Mouse (Mus musculus) testis, adult 2 months (tissue): Measurements from ENCODE around the gene Strn4. TPM values are rescaled to one million over a fixed set of nuclear protein-coding genes. Genes with fewer than 3 reads are reported as not detected.

ENCODE experiments used
- H3K27ac ChIP-seq: fragments of 200-500 bp; 2 replicates; pipeline ENCODE4 v1.5.1; 2012; ENCODE audit warnings: low read depth, low read length; ENCODE audit not compliant: control insufficient read depth, insufficient read depth
- H3K27me3 ChIP-seq: fragments of 200-500 bp; 2 replicates; pipeline ENCODE4 v1.6.1; 2012; ENCODE audit warnings: mild to moderate bottlenecking, low read length, moderate library complexity; ENCODE audit not compliant: control insufficient read depth, insufficient read depth
- H3K36me3 ChIP-seq: fragments of 200-500 bp; 2 replicates; pipeline ENCODE4 v1.6.1; 2012; ENCODE audit warnings: mild to moderate bottlenecking, low read length; ENCODE audit not compliant: control insufficient read depth, insufficient read depth
- H3K4me1 ChIP-seq: fragments of 200-500 bp; 2 replicates; pipeline ENCODE4 v1.6.1; 2012; ENCODE audit warnings: low read length; ENCODE audit not compliant: control insufficient read depth, insufficient read depth
- H3K4me3 ChIP-seq: fragments of 200-500 bp; 2 replicates; pipeline ENCODE4 v1.5.1; 2012; ENCODE audit warnings: low read depth, mild to moderate bottlenecking, low read length, moderate library complexity, mixed read lengths; ENCODE audit not compliant: control insufficient read depth
- CTCF ChIP-seq: fragments of 200-500 bp; IDR thresholded peaks from 2 replicates; pipeline ENCODE4 v1.5.1; 2012; ENCODE audit warnings: low read depth, mild to moderate bottlenecking, inconsistent platforms, low read length, moderate library complexity; ENCODE audit not compliant: control insufficient read depth, insufficient read depth, insufficient replicate concordance
- POLR2A ChIP-seq: fragments of 200-500 bp; IDR thresholded peaks from 2 replicates; pipeline ENCODE4 v1.6.1; 2012; ENCODE audit warnings: low read depth, mild to moderate bottlenecking, inconsistent platforms, low read length, moderate library complexity; ENCODE audit not compliant: control insufficient read depth
- polyA plus RNA-seq: library from polyadenylated mRNA; depleted of rRNA; stranded (reverse); fragments of >200 nt; gene quantifications from 2 replicates; pipeline ENCODE4 v1.2.3, GENCODE M21; 2012

Strn4 gene
- polyA plus RNA-seq, 1 experiment = 130 TPM

DNA sequence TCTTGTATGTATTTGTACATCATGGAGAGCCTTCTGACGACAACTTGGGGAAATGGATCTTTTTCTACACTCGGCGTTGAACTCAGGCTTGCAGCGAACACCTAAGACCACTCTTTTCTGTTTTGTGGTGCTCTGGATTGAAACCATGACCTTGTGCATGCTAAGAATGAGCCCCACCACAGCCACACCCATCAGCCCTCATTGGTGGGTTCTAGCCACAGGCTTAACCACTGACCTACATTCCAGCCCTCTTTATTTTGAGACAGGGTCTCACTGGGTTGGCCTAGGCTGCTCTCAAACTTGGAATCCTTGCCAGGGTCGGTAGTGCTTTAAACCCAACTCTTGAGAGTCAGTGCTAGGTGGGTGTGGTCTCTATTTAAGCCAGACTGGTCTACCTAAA, 20.8 kb upstream of the Strn4 start:
- TF ChIP-seq CTCF (no peak), POLR2A (no peak)
- Histone ChIP-seq H3K36me3 (no peaks in the 10 kb centered on the region), H3K27me3 (no peaks in the 10 kb centered on the region), H3K4me1 (peaks cover 9% of the 10 kb centered on the region), H3K27ac (no peak overlapping the region), H3K4me3 (no peak overlapping the region)

DNA sequence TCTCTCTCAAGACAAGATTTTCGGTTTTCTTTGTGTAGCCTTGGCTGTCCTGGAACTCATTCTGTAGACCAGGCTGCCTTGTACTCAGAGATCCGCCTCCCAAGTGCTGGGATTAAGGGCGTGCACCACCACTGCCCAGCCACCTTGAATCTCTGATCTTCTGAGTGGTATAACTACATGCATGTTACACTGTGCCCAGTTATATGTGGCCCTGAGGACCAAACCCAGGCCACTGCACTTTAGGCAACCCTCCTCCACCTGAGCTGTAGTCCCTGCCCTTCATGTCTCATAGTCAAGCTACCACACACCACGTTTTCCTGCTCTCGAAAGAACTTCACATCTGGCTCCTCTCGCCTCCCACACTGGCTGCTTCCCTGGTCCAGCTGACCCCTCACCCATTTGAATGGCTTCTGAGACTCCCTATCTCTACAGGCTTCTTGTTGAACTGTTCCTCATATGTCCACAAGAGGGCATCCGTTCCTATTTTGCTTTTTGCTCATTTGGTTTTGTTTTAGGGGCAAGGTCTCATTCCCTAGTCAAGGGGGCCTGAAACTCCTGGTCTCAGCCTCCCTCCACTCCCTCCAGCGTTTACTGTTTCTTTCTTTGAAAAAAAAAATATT, 11.2 kb upstream of the Strn4 start:
- Histone ChIP-seq H3K4me1 (peaks cover 3% of the 10 kb centered on the region), H3K27me3 (no peaks in the 10 kb centered on the region), H3K4me3 (no peak overlapping the region), H3K27ac (no peak overlapping the region), H3K36me3 (no peaks in the 10 kb centered on the region)
- TF ChIP-seq CTCF = no peak
- no peak for TF ChIP-seq POLR2A

DNA sequence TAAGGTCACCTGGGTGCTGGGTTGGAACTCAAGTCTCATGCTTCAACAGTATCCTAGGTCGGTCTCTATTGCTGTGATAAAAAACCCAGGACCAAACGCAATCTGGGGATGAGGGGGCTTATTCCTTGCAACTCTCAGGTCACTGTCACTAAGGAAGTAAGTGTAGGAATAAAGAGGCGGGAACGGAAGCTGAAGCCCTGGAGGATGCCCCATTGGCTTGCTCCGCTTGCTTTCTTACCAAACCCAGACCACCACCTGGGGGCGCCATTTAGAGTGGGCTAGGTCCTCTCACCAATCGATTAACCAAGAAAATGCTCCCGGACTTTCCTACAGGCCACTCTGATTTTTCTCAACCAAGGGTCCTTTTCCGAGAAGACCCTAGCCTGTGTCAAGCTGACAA, 7.8 kb upstream of the Strn4 start:
- TF ChIP-seq POLR2A (no peak), CTCF (no peak)
- no peaks in the 10 kb centered on the region for H3K36me3 ChIP-seq
- no peak overlapping the region for H3K4me3 ChIP-seq

DNA sequence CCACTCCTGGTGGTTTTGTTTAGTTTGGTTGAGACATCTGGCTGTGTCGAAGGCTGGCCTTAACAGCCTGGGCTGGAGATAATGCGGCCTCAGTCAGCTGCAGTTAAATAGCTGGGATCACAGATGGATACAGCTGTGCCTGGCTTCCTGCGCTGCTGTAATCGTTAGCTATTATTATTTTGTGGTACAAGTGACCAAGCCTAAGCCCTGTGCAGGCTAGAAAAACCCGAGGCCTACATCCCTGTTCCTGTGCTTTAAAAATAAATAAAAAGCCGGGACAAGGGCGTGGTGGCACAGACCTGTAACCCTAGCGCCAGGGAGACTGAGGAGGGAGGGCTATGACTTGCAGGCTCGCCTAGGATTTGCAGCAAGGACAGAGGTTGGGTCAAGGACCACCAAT, 7.0 kb upstream of the Strn4 start:
- Histone ChIP-seq H3K4me3 (no peak overlapping the region), H3K27ac (no peak overlapping the region), H3K27me3 (no peaks in the 10 kb centered on the region), H3K4me1 (peaks cover 26% of the 10 kb centered on the region), H3K36me3 (no peaks in the 10 kb centered on the region)
- TF ChIP-seq CTCF = no peak
- TF ChIP-seq POLR2A = no peak

More for the DNA sequence above, 7.8 kb upstream of the Strn4 start:
- no peaks in the 10 kb centered on the region for H3K27me3 ChIP-seq
- H3K4me1 ChIP-seq = peaks cover 26% of the 10 kb centered on the region
- no peak overlapping the region for H3K27ac ChIP-seq

DNA sequence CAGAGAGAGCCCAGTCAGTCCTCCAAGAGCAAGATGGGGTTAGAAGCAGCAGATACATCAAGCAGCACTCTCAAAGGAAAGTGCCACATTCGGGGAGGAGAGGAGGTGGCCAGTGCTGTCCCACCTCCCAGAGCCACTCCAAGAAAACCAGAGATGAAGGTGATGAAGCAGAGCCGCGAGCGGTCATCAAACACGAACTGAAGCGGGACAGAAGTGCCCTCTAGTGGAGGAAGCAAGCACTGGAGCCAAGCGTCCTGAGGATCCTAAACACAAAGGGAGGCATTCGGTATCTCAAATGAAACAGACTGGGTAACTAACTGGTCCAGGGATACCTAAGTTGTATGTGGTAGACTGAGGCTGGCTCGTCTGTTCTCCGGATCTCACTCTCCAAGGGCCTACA, 6.0 kb upstream of the Strn4 start:
- Histone ChIP-seq H3K36me3 (no peaks in the 10 kb centered on the region), H3K27me3 (no peaks in the 10 kb centered on the region), H3K27ac (no peak overlapping the region), H3K4me3 (no peak overlapping the region), H3K4me1 (peaks cover 26% of the 10 kb centered on the region)
- TF ChIP-seq POLR2A (no peak), CTCF (peak; percentile 82; the same call in 1 of the 2 replicates)

DNA sequence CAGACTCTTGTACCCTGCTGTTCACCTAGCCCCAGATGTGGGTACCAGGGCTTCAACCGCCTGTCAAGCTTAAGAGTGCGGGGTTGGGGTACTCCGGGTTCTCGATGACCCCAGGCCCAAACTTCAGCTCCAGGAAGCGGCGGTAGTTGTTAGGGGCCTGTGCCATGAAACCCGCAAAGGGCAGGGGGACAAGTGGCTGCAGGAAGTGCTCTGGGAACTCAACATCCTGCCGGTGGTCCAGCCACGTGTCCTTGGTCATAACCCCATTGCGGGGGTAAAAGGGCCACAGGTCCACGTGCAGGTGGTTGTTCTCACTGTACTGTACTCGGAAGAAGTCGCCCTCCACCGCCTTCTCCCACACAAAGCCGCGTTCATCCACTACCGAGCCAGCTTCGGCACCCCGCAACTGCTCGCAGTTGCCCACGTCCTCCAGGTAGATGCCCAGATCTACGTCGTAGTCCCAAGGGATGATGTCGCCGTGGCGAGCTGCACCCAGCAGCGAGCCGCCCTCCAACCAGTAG, 5.2 kb upstream of the Strn4 start:
- TF ChIP-seq POLR2A (no peak), CTCF (no peak)
- H3K4me3 ChIP-seq = peak overlapping the region; percentile 84
- no peak overlapping the region for H3K27ac ChIP-seq
- no peaks in the 10 kb centered on the region for H3K36me3 ChIP-seq
- peaks cover 26% of the 10 kb centered on the region for H3K4me1 ChIP-seq
- H3K27me3 ChIP-seq = no peaks in the 10 kb centered on the region

DNA sequence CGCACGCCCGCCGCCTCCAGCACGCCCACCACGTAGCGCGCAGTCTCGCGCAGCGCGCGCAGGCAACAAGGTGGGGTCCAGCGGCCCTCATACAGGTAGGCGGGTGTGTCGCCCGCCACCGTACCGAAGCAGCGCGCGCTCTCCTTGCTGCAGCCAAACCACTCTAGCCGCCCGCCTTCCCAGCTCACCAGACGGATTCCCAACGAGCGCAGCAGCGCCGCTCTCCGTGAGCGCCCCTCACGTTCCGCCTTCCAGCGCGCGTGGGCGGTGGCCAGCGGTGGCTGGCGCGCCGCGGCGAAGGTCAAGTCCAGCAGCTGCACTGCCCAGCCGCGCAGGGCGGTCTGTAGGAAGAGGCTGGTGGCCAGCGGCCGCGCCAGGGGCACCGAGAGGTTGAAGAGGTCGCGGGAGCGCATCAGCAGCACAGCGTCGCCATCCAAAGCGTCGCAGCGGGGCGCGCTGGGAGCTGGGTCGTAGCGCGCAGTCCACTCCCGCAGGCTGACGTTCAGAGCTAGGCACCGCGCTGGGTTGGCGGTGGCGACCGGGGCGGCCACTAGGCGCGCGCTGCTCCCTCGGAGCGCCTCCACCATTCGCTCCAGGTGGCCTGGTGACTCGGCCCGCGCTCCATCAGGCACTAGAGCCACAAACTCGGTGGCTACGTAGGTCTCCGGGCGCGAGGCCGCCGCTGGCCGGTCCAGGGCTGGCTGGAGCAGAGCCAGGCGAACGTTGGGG, 4.6 kb upstream of the Strn4 start:
- H3K27me3 ChIP-seq = no peaks in the 10 kb centered on the region
- H3K36me3 ChIP-seq = no peaks in the 10 kb centered on the region

More for the DNA sequence above, 4.6 kb upstream of the Strn4 start:
- TF ChIP-seq CTCF (no peak), POLR2A (no peak; the same call in 1 of the 2 replicates)
- Histone ChIP-seq H3K27ac (peak overlapping the region; percentile 72), H3K4me1 (peaks cover 26% of the 10 kb centered on the region), H3K4me3 (peak overlapping the region; percentile 84)
